Mouse (Mus musculus) testis, postnatal 14 days (tissue): ENCODE results near the gene Kifc5b.
A peak's percentile ranks its signal among the peaks of the same experiment; 100 is the strongest.
"Not testable (repeated sequence)": the region's sequence is repeated elsewhere in the genome, so short reads cannot be mapped to it uniquely, and the experiment has no call there.

Experiments
- DNase-seq: peaks from one replicate; pipeline ENCODE4 v3.0.0; 2021; ENCODE audit warnings: low spot score

Kifc5b gene

DNA sequence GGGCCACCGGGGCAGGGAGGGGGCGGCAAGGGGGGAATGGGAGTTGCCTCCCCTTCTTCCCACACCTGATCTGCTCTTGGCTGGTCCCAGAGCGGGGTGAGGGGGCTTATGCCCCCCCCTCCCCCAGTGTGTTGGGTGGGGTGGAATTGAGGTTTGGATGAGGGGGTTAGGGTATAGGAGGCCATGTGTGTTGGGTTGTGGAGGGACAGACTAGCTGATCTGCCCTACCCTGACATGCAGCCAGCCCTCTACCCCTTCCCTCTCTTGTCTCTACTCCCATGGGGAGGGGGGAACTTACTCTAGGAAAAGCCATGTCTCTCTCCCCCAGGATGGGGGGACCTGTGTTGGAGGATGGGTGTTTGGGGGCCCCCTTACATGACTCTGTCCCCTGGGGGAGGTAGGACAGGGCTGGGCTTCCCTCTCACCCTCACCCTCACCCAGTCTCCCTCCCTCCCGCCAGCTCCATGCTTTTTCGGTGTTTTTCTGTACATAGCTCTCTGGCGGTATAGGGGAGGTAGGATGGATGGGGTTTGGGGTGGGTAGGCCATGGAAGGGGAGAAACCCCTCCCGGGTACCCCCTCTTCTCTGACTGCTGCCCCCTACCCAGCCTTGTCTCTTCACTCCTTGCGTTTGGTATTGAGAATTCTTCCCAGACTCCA is 54.5 kb downstream of the Kifc5b start:
- DNase-seq: no peak

GRCm38 (mm10) chr17:26972107-26972506 is 55.2 kb downstream of the Kifc5b start:
- no peak for DNase-seq

DNA sequence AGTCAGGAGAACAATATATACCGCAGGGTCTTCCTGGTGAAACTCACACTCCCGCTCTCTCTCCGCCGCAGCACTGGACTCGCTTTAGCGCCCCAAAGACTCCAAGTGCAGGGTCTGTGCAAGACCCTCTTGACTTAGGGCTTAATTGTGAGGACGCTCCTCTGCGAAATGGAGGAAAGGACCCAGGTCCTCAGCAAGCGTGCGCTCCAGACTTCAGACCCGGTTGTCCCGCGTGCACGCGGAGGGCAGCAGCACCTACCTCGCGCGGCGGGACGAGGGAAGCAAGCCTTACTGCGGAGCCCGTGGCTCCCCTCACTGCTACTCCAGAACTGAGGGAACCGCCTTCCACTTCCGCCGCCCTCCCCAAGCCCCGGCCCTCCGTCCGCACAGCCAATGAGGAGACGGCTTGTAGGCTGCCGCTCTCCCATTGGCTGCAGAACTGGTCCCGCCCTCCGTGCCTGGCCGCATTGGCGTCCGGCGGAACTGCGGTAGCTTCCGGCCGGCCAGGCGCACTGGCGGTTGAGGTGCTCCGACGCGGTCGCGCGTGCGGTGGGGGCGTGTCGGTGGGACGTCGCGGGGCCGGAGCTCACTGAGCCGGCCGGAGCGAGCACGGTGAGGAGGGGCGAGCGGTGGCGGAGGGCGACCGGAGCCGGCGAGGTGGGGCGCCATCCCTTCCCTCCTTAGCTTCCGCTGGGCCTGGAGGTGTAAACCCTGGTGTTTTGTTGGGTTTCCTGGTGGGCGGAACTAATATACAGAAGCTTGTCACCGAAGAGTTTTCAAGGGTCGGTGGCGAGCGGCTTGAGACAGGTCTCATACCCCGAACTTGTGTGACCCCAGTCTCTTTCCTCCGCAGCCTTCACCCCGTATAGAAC is 56.0 kb downstream of the Kifc5b start, which contains the start of gene Zbtb9:
TSS of gene Zbtb9 (plus strand) at position 465 of the 872 bp plus-strand sequence.
- DNase-seq: peak; percentile 96

- DNase-seq: no peak
These were observed 57.7 kb downstream of the Kifc5b start for GRCm38 (mm10) chr17:26974547-26974946.

- no peak for DNase-seq
These were observed 58.5 kb downstream of the Kifc5b start for GRCm38 (mm10) chr17:26975415-26975814.

DNA sequence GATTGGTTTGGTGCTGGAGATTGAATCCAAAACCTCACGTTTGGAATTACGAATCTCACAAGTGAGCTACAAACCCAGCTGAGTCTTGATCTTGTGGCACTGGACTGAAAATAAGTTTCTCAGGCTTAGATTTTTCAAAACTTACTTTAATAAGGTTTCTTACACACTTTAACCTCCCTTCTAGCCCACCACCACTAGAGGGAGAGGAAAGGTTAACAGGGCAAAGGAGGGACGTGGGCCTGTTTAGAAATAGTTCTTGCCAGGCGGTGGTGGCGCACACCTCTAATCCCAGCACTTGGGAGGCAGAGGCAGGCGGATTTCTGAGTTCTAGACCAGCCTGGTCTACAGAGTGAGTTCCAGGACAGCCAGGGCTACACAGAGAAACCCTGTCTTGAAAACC is 60.5 kb downstream of the Kifc5b start:
- not testable (repeated sequence) for DNase-seq

DNA sequence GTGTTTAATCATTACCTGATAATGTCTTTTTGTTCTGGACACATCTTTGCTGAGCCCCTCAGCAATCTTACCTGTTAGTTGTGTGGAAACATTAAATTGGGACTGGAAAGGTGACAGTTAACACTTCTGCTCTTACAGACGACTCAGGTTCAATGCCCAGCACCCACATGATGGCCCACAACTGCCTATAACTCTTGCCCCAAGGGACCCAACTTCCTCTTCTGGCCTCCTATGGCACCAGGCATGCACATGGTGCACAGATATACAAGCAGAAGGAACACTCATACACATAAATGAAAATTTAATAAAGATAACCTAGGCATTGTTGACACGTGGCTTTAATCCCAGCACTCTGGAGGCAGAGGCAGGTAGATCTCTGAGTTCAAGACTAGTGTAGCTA is 62.5 kb downstream of the Kifc5b start:
- no peak for DNase-seq

DNA sequence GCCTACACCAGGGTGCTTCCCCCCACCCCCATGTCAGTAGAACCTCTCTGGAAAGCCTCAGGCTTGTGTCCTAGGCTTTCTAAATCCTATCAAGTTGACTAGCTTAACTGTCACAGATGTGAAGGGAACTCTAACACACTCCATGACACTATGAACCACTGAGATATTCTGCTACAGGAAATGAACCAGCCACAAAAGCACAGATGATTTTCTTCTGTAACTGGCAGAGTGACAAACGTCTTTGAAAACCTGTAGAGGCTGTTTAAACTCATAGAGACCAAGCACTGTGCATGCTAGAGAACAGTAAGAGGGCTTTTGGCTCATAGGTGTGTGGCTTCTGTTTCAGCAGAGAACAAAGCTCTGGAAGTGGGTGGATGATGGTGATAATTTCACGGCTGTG is 64.2 kb downstream of the Kifc5b start:
- no peak for DNase-seq
